Mouse (Mus musculus): ENCODE measurements around the gene Pramef12. TPM values are rescaled to one million over a fixed set of nuclear protein-coding genes. Genes with fewer than 3 reads are reported as not detected.

The Pramef12 gene
- total RNA-seq (2014; rRNA removed) (not detected in 2 replicates), polyA plus RNA-seq (2015; fragmentation: Nextera tagmentation; extraction: Ambion mirVana) (not detected in 2 replicates)

DNA sequence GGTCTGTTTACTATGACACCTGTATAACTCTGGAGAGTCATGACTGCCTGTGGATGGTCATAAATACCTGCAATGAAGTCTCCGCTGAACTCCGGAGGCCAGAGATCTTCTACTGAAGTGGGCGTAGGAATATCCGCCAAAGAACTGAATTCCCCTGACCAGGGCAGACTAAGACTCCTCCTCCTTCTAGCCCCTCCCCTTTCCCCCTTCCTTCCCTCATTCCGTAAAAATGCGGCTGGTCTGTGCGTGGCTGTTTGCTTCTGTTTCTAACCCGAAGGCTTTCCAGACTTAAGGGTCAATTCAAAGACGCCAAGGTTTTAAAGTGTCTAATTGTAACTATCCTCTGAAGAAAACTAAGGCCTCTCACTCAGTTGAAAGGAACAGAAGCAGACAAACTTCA lies at the start of gene Pramef12:
Gene Pramef12, minus strand, starts transcription at position 175 of the 400 bp plus-strand sequence.
- Histone ChIP-seq H3K27me3 (ENCODE audit: insufficient read depth, low read length) (no peaks in the 10 kb centered on the region), H3K36me3 (ENCODE audit: insufficient read depth, low read length) (no peaks in the 10 kb centered on the region), H3K4me3 (ENCODE audit: low read length) (no peak within 1 kb of the TSS), H3K9ac (replicated peaks; ENCODE audit: low read length) (no peak within 1 kb of the TSS), H3K4me2 (ENCODE audit: low read depth, low read length) (no peak within 1 kb of the TSS), H3K4me1 (ENCODE audit: insufficient read depth, low read length) (no peaks in the 10 kb centered on the region), H3K9me3 (ENCODE audit: low read length) (peaks cover 7% of the 10 kb centered on the region; the same call in 1 of the 2 replicates), H3K27ac (no peak within 1 kb of the TSS)
- no peak for ATAC-seq
- no peak for DNase-seq (ENCODE audit: low spot score)
- TF ChIP-seq CTCF (IDR thresholded peaks at IDR 0.05; ENCODE audit: low read depth): no peak
- 82% methylated on average over 9 of the region's 9 CpGs for WGBS

DNA sequence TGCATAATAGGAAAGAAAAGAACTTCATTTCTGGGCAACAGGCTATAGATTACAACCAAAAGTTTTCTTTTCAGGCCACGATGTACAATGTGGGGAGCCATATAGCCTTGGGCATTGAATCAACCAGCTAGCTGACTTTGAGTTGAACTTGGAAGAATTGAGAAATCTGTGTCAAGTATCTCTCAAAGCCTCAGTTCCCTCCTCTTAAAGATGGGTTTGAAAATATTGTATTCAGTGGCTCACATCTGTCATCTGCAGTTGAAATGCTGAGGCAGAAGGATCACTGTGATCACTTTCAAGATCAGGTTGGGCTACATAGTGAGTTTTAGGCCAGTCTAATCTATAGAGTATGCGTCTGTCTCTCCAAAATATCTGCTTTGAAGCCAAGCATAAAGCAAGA lies 45.0 kb upstream of the Pramef12 start, which contains the start of gene Gm9944:
Gene Gm9944, minus strand, starts transcription at position 101 of the 400 bp plus-strand sequence.
- ATAC-seq (no peak), DNase-seq (ENCODE audit: low spot score) (no peak)
- TF ChIP-seq CTCF (IDR thresholded peaks at IDR 0.05; ENCODE audit: low read depth): no peak
- no peak within 1 kb of the TSS for H3K4me2 ChIP-seq (ENCODE audit: low read depth, low read length)
- 82% methylated on average over 2 of the region's 2 CpGs for WGBS
- H3K9me3 ChIP-seq (ENCODE audit: low read length): 0 out of 2 replicates have a peak, but pooled peaks cover 12% of the 10 kb centered on the region
- H3K4me3 ChIP-seq (ENCODE audit: low read length): no peak within 1 kb of the TSS
- H3K27me3 ChIP-seq (ENCODE audit: insufficient read depth, low read length): no peaks in the 10 kb centered on the region
- H3K27ac ChIP-seq: no peak within 1 kb of the TSS
- no peak within 1 kb of the TSS for H3K9ac ChIP-seq (replicated peaks; ENCODE audit: low read length)
- no peaks in the 10 kb centered on the region for H3K4me1 ChIP-seq (ENCODE audit: insufficient read depth, low read length)
- no peaks in the 10 kb centered on the region for H3K36me3 ChIP-seq (ENCODE audit: insufficient read depth, low read length)

DNA sequence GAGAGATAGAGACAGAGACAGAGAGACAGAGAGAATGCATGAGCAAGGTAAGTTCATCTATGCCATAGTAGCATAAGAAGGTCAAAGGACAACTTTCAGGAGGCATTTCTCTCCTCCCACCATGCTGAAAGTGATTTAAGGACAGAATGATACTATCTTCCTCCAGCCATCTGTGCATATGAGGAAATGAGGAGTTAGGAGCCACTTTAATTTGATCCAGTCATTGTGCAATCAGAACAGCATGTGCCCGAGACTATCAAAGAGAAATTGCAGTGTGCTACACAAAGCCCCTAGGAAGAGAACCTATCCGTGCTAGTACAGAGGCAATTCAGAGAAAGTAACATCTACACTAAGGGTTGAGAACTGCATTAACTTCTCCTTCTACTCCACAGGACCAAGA lies 40.3 kb upstream of the Pramef12 start:
- DNase-seq (ENCODE audit: low spot score) (no peak), ATAC-seq (no peak)
- TF ChIP-seq CTCF (IDR thresholded peaks at IDR 0.05; ENCODE audit: low read depth): no peak
- no peak overlapping the region for H3K4me3 ChIP-seq (ENCODE audit: low read length)
- H3K36me3 ChIP-seq (ENCODE audit: insufficient read depth, low read length): no peaks in the 10 kb centered on the region
- no peak overlapping the region for H3K27ac ChIP-seq
- no peaks in the 10 kb centered on the region for H3K27me3 ChIP-seq (ENCODE audit: insufficient read depth, low read length)
- no peaks in the 10 kb centered on the region for H3K4me1 ChIP-seq (ENCODE audit: insufficient read depth, low read length)
- no peak overlapping the region for H3K9ac ChIP-seq (replicated peaks; ENCODE audit: low read length)
- WGBS: 89% methylated on average over 2 of the region's 2 CpGs
- no peak overlapping the region for H3K4me2 ChIP-seq (ENCODE audit: low read depth, low read length)
- 0 out of 2 replicates have a peak, but pooled peaks cover 13% of the 10 kb centered on the region for H3K9me3 ChIP-seq (ENCODE audit: low read length)

DNA sequence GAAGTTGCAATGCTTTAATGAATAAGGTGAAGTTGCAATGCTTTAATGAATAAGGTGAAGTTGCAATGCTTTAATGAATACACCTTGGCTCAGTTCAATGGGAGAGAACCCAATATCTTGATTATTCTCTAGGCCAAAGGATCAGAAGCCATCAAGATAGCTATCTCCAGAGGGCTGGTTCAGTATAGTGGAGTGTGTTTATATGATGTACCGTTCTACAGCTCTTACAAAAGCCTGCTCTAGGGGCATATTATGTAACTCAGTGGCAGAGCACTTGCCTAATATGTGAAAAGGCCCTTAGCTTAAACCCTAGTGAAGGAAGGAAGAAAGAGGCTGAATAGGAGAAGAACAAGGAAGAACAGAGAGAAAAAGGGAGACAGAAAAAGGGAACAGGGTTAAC lies 33.3 kb upstream of the Pramef12 start:
- Histone ChIP-seq H3K27ac (no peak overlapping the region), H3K27me3 (ENCODE audit: insufficient read depth, low read length) (no peaks in the 10 kb centered on the region), H3K4me1 (ENCODE audit: insufficient read depth, low read length) (no peaks in the 10 kb centered on the region), H3K9me3 (ENCODE audit: low read length) (peaks cover 21% of the 10 kb centered on the region), H3K9ac (replicated peaks; ENCODE audit: low read length) (no peak overlapping the region), H3K4me2 (ENCODE audit: low read depth, low read length) (no peak overlapping the region), H3K4me3 (ENCODE audit: low read length) (no peak overlapping the region), H3K36me3 (ENCODE audit: insufficient read depth, low read length) (no peaks in the 10 kb centered on the region)
- 91% methylated on average over 1 of the region's 1 CpGs for WGBS
- no peak for ATAC-seq
- no peak for DNase-seq (ENCODE audit: low spot score)
- no peak for TF ChIP-seq CTCF (IDR thresholded peaks at IDR 0.05; ENCODE audit: low read depth)

DNA sequence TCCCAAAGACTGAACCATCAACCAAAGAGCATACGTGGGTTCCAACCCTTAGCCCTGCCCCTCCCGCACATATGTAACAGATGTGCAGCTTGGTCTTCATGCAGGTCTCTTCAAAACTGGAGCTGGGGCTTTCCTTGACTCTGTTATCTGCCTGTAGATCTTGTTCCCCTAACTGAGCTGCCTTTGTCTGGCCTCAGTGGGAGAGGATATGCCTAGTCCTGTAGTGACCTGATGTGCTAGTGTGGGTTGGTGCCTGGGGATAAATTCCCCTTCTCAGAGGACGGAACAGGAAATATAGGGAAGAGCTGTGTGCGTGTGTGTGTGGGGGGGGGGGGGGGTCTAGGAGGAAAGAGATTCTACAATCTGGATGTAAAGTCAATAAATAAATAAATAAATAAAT lies 32.8 kb upstream of the Pramef12 start:
- Histone ChIP-seq H3K9ac (replicated peaks; ENCODE audit: low read length) (no peak overlapping the region), H3K27ac (no peak overlapping the region), H3K36me3 (ENCODE audit: insufficient read depth, low read length) (no peaks in the 10 kb centered on the region), H3K4me3 (ENCODE audit: low read length) (no peak overlapping the region), H3K4me2 (ENCODE audit: low read depth, low read length) (no peak overlapping the region), H3K27me3 (ENCODE audit: insufficient read depth, low read length) (no peaks in the 10 kb centered on the region), H3K9me3 (ENCODE audit: low read length) (peaks cover 21% of the 10 kb centered on the region), H3K4me1 (ENCODE audit: insufficient read depth, low read length) (no peaks in the 10 kb centered on the region)
- no peak for TF ChIP-seq CTCF (IDR thresholded peaks at IDR 0.05; ENCODE audit: low read depth)
- DNase-seq (ENCODE audit: low spot score) (no peak), ATAC-seq (no peak)
- 85% methylated on average over 4 of the region's 4 CpGs for WGBS

DNA sequence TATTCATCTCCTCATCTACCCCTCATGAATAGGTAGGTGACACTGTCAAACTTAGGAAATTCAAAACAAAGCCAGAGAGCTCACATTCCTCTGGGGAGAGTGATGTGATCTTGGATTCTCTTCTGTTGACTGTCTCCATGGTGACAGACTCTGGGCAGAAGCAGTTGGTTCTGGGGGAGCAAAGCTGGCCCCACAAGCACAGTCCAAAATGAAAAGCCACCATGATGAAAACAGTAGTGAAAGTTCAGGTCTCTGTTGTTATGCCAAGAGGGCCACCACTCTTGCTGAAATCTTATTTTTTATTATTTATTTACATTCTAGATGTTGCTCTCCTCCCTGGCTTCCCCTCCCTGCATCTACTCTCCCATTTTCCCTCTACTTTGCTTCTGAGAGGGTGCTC lies 30.4 kb upstream of the Pramef12 start, which contains the start of gene 1700012P22Rik:
Gene 1700012P22Rik, minus strand, starts transcription at position 101 of the 400 bp plus-strand sequence.
- Histone ChIP-seq H3K4me2 (ENCODE audit: low read depth, low read length) (no peak within 1 kb of the TSS), H3K27ac (no peak within 1 kb of the TSS), H3K36me3 (ENCODE audit: insufficient read depth, low read length) (no peaks in the 10 kb centered on the region), H3K4me3 (ENCODE audit: low read length) (no peak within 1 kb of the TSS), H3K9ac (replicated peaks; ENCODE audit: low read length) (no peak within 1 kb of the TSS), H3K9me3 (ENCODE audit: low read length) (peaks cover 18% of the 10 kb centered on the region), H3K4me1 (ENCODE audit: insufficient read depth, low read length) (no peaks in the 10 kb centered on the region), H3K27me3 (ENCODE audit: insufficient read depth, low read length) (no peaks in the 10 kb centered on the region)
- ATAC-seq (no peak), DNase-seq (ENCODE audit: low spot score) (no peak)
- TF ChIP-seq CTCF (IDR thresholded peaks at IDR 0.05; ENCODE audit: low read depth): no peak

DNA sequence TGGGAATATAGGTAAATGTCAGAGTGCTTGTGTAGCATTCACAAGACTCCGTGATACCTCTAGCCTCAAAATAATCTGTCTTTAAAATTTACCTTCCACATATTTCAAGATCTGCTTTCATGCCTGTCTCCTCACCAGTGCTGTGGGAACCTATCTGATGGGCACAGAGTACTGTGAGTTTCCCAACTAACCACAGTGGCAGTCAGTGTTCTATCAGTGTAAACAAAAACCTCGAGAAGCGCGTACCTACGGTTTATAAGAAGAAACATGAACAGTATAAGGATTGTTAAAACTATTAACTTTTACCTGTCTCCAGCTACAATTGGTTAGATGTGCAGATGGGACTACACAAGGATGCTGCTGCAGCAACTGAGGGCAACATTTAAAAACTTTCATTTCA lies 25.0 kb upstream of the Pramef12 start:
- Histone ChIP-seq H3K27ac (no peak overlapping the region), H3K27me3 (ENCODE audit: insufficient read depth, low read length) (no peaks in the 10 kb centered on the region), H3K4me2 (ENCODE audit: low read depth, low read length) (no peak overlapping the region), H3K9ac (replicated peaks; ENCODE audit: low read length) (no peak overlapping the region), H3K36me3 (ENCODE audit: insufficient read depth, low read length) (no peaks in the 10 kb centered on the region), H3K9me3 (ENCODE audit: low read length) (peaks cover 7% of the 10 kb centered on the region; the same call in 1 of the 2 replicates), H3K4me1 (ENCODE audit: insufficient read depth, low read length) (no peaks in the 10 kb centered on the region), H3K4me3 (ENCODE audit: low read length) (no peak overlapping the region)
- ATAC-seq (no peak), DNase-seq (ENCODE audit: low spot score) (no peak)
- no peak for TF ChIP-seq CTCF (IDR thresholded peaks at IDR 0.05; ENCODE audit: low read depth)
- WGBS: 91% methylated on average over 5 of the region's 5 CpGs

All from hindbrain, postnatal 0 days (tissue).